Mouse (Mus musculus) adrenal gland, postnatal 14 days (tissue): Measurements from ENCODE around the gene Rac1. TPM values are rescaled to one million over a fixed set of nuclear protein-coding genes. Genes with fewer than 3 reads are reported as not detected.

ENCODE experiments used
- total RNA-seq: library from RNA; stranded (reverse); gene quantifications from 2 replicates; pipeline ENCODE4 v1.2.3, GENCODE M21; 2021

The Rac1 gene
- total RNA-seq, 1 experiment from 2014 or later = 343 TPM

Other genes starting within 250 kb of the Rac1 start
- gene Zfp853, start 234.4 kb downstream of the Rac1 start, total RNA-seq = 0.41 and 0.83 TPM in 2 replicates
- gene E130309D02Rik, start 212.7 kb downstream of the Rac1 start, total RNA-seq = 24.5 and 26.4 TPM in 2 replicates
- 52.0 and 52.5 TPM in 2 replicates for gene Zdhhc4, start 198.8 kb downstream of the Rac1 start, total RNA-seq
- gene Grid2ip, start 170.7 kb downstream of the Rac1 start, total RNA-seq = 0.41 and 0.68 TPM in 2 replicates
- 101 and 108 TPM in 2 replicates for gene Kdelr2, start 124.2 kb downstream of the Rac1 start, total RNA-seq
- gene Daglb, start 63.5 kb downstream of the Rac1 start, total RNA-seq = 11.2 and 13.1 TPM in 2 replicates
- gene Cyth3, start 94.4 kb upstream of the Rac1 start, total RNA-seq = 139 and 144 TPM in 2 replicates
- gene Usp42, start 204.2 kb upstream of the Rac1 start, total RNA-seq = 13.5 and 16.8 TPM in 2 replicates